Comparison of ENCODE assay signal across 21 mouse cellular contexts in the genomic region with DNA sequence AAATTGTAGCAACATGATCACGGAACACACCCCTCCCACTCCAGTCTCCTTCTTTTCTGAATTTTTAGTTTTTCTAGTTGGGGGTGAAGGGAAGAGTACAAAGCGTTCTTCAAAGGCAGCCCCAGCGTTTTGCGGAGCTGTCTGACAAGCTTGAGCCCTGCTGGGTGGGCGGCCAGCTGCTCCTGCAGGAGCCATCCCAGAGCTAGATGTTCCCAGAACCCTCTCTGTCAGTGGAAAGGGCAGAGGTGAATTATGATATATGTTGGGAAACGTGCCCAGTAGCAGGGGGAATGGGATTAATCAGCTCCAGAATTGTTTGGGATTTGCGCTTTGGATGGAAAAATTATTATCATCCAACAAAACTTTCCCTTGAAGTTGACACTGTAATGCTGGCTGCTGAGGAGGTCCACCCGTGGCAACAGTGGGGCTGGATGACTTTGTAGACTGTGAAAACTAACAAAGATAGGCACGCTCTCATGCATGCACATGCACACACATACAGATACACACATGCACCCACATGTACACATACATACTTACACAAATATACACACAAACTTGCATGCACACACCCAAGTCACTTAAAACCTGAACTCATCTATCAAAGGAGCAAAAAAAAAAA.
DNase-seq lines count a peak whose midpoint lies in the region; ATAC-seq lines count a peak whose summit lies in the region.
"Had no signal": no experiment of that assay in that cellular context is flagged by ENCODE, and none has a peak within 500 bp of the region (broad histone marks: within the 10 kb centered on the region; RNA-seq: fewer than 3 reads in every experiment).

No protein-coding gene starts in this region.

- DNase-seq in adrenal gland, adult (ENCODE audit: inconsistent age in 2 of 2, low spot score in 1 of 2), result peak; percentile 25 to 32
- DNase-seq in adrenal gland, postnatal 36 days, result no peak
- DNase-seq in kidney, postnatal 36 days, result no peak
- DNase-seq in lung, postnatal 25 days (ENCODE audit: low spot score), result no peak
- DNase-seq in cerebellum, adult 11-12 months, result no peak
- DNase-seq: cerebellum, adult 11 months; cerebellum, postnatal 14 days; gastrocnemius, postnatal 25 days; liver, postnatal 0 days; retina, postnatal 1 day; right cerebral cortex, postnatal 4 days; thymus, postnatal 36 days had no signal

- H3K4me2 ChIP-seq in kidney, embryonic 15.5 days, result no peak overlapping the region
- no peak overlapping the region for H3K4me2 ChIP-seq in lung, embryonic 15.5 days
- no peak overlapping the region for H3K4me2 ChIP-seq in stomach, embryonic 16.5 days (ENCODE audit: low read depth, low read length)
- H3K4me2 ChIP-seq: embryonic facial prominence, embryonic 15.5 days; hindbrain, embryonic 13.5 days; midbrain, embryonic 11.5 days had no signal

- H3K9ac ChIP-seq in kidney, embryonic 15.5 days, result no peak overlapping the region
- H3K9ac ChIP-seq in lung, embryonic 15.5 days, result no peak overlapping the region
- H3K9ac ChIP-seq in stomach, embryonic 16.5 days (ENCODE audit: low read length), result no peak overlapping the region
- H3K9ac ChIP-seq: embryonic facial prominence, embryonic 15.5 days; hindbrain, embryonic 13.5 days; liver, postnatal 0 days had no signal

- 46% methylated on average over 9 of the region's 9 CpGs for WGBS in kidney, embryonic 15.5 days
- WGBS in lung, embryonic 15.5 days, result 36% methylated on average over 9 of the region's 9 CpGs
- WGBS in stomach, embryonic 16.5 days, result 45% methylated on average over 9 of the region's 9 CpGs

- H3K4me3 ChIP-seq in kidney, embryonic 15.5 days (replicated peaks), result no peak overlapping the region
- H3K4me3 ChIP-seq in lung, embryonic 15.5 days, result no peak overlapping the region
- H3K4me3 ChIP-seq in stomach, embryonic 16.5 days (replicated peaks; ENCODE audit: low read length), result no peak overlapping the region
- H3K4me3 ChIP-seq: embryonic facial prominence, embryonic 15.5 days; hindbrain, embryonic 13.5 days; limb, embryonic 10.5 days had no signal

- no peaks in the 10 kb centered on the region for H3K36me3 ChIP-seq in kidney, embryonic 15.5 days
- H3K36me3 ChIP-seq in lung, embryonic 15.5 days, result no peaks in the 10 kb centered on the region
- no peaks in the 10 kb centered on the region for H3K36me3 ChIP-seq in stomach, embryonic 16.5 days (ENCODE audit: control insufficient read depth, insufficient read depth, low read length)
- H3K36me3 ChIP-seq: embryonic facial prominence, embryonic 15.5 days; hindbrain, embryonic 13.5 days; limb, embryonic 10.5 days had no signal

- H3K9me3 ChIP-seq in kidney, embryonic 15.5 days (replicated peaks), result no peaks in the 10 kb centered on the region
- H3K9me3 ChIP-seq in lung, embryonic 15.5 days, result no peaks in the 10 kb centered on the region
- H3K9me3 ChIP-seq in stomach, embryonic 16.5 days (replicated peaks; ENCODE audit: control insufficient read depth, low read length), result no peaks in the 10 kb centered on the region
- H3K9me3 ChIP-seq: embryonic facial prominence, embryonic 15.5 days; hindbrain, embryonic 13.5 days; limb, embryonic 10.5 days had no signal

- H3K27me3 ChIP-seq in kidney, embryonic 15.5 days, result no peaks in the 10 kb centered on the region
- H3K27me3 ChIP-seq in lung, embryonic 15.5 days, result no peaks in the 10 kb centered on the region
- no peaks in the 10 kb centered on the region for H3K27me3 ChIP-seq in stomach, embryonic 16.5 days (ENCODE audit: control insufficient read depth, insufficient read depth, low read length)
- H3K27me3 ChIP-seq: embryonic facial prominence, embryonic 15.5 days; hindbrain, embryonic 13.5 days had no signal

- peak; percentile 46; the same call in 1 of the 2 replicates for ATAC-seq in kidney, embryonic 15.5 days (replicated peaks; ENCODE audit: low FRiP score)
- ATAC-seq in lung, embryonic 15.5 days (ENCODE audit: borderline replicate concordance, extremely low read depth, low FRiP score, low TSS enrichment), result peak; percentile 89
- peak; percentile 73 for ATAC-seq in stomach, embryonic 16.5 days (ENCODE audit: insufficient read depth, low FRiP score)
- ATAC-seq: forebrain, embryonic 16.5 days; inflammation-experienced regulatory T-cells, adult 6 months; liver, postnatal 0 days had no signal

- H3K4me1 ChIP-seq in kidney, embryonic 15.5 days, result peaks cover 41% of the 10 kb centered on the region
- H3K4me1 ChIP-seq in lung, embryonic 15.5 days, result peaks cover 48% of the 10 kb centered on the region
- peaks cover 13% of the 10 kb centered on the region; the same call in 1 of the 2 replicates for H3K4me1 ChIP-seq in stomach, embryonic 16.5 days (ENCODE audit: control insufficient read depth, insufficient read depth, low read length)
- H3K4me1 ChIP-seq: embryonic facial prominence, embryonic 15.5 days had no signal

- H3K27ac ChIP-seq in kidney, embryonic 15.5 days, result peak overlapping the region; percentile 89
- peak overlapping the region; percentile 86 for H3K27ac ChIP-seq in lung, embryonic 15.5 days
- peak overlapping the region; percentile 81 for H3K27ac ChIP-seq in stomach, embryonic 16.5 days (ENCODE audit: low read length)
- H3K27ac ChIP-seq: embryonic facial prominence, embryonic 15.5 days; hindbrain, embryonic 13.5 days; limb, embryonic 10.5 days had no signal

Comparison
In these comparisons a context has a peak if more than half of its experiments do, and no peak if none do; other contexts are left out.
1. DNase-seq: peak in adrenal gland, adult (2 of 2); none in adrenal gland, postnatal 36 days (0 of 2), kidney, postnatal 36 days (0 of 2), lung, postnatal 25 days (single experiment) and cerebellum, adult 11-12 months (single experiment).
2. Peak in every context shown above with its lines, with median percentiles within 50 percentile points of each other: ATAC-seq and H3K27ac ChIP-seq.